Mouse (Mus musculus) macrophage (primary cell): ENCODE results near the gene Gckr. TPM values are rescaled to one million over a fixed set of nuclear protein-coding genes. Genes with fewer than 3 reads are reported as not detected.
"Not testable (repeated sequence)": the region's sequence is repeated elsewhere in the genome, so short reads cannot be mapped to it uniquely, and the experiment has no call there.

ENCODE experiments used
- H3K27ac ChIP-seq: fragments of 350-480 bp; formaldehyde crosslinking; 2 replicates; pipeline ENCODE4 v1.9.0; 2021
- H3K36me3 ChIP-seq: fragments of 350-480 bp; formaldehyde crosslinking; 2 replicates; pipeline ENCODE4 v1.9.0; 2021; ENCODE audit errors: inconsistent target
- H3K4me3 ChIP-seq: fragments of 350-480 bp; formaldehyde crosslinking; 2 replicates; pipeline ENCODE4 v1.9.0; 2021; ENCODE audit errors: inconsistent target
- H3K79me2 ChIP-seq: fragments of 350-480 bp; formaldehyde crosslinking; 2 replicates; pipeline ENCODE4 v1.9.0; 2021; ENCODE audit errors: inconsistent target
- WGBS: methylation state at CpG from one replicate; pipeline ENCODE4 v1.1.7; 2026; ENCODE audit warnings: inconsistent platforms; ENCODE audit not compliant: missing documents; 5-methylcytosine and 5-hydroxymethylcytosine counted together
- polyA plus RNA-seq: library from polyadenylated mRNA; stranded (reverse); fragments of 250-400 nt; gene quantifications from 3 replicates; pipeline ENCODE4 v1.2.4, GENCODE M21; 2018; ENCODE audit warnings: inconsistent platforms

Gckr gene
- polyA plus RNA-seq, 1 experiment from 2014 or later: not detected

GRCm38 (mm10) chr5:31324085-31324484, 26.8 kb downstream of the Gckr start:
- Histone ChIP-seq H3K4me3 (no peak overlapping the region), H3K36me3 (no peaks in the 10 kb centered on the region), H3K27ac (no peak overlapping the region), H3K79me2 (no peaks in the 10 kb centered on the region)
- 66% methylated on average over 3 of the region's 3 CpGs for WGBS

- no peaks in the 10 kb centered on the region for H3K36me3 ChIP-seq
- 22% methylated on average over 5 of the region's 5 CpGs for WGBS
Measured at GRCm38 (mm10) chr5:31326850-31327249, 29.6 kb downstream of the Gckr start.

GRCm38 (mm10) chr5:31328255-31328654, 31.0 kb downstream of the Gckr start:
- H3K4me3 ChIP-seq: no peak overlapping the region
- 37% methylated on average over 7 of the region's 7 CpGs for WGBS
- H3K36me3 ChIP-seq: no peaks in the 10 kb centered on the region
- H3K27ac ChIP-seq: no peak overlapping the region
- H3K79me2 ChIP-seq: no peaks in the 10 kb centered on the region

More at GRCm38 (mm10) chr5:31326850-31327249, 29.6 kb downstream of the Gckr start:
- Histone ChIP-seq H3K27ac (no peak overlapping the region), H3K79me2 (no peaks in the 10 kb centered on the region), H3K4me3 (no peak overlapping the region)

GRCm38 (mm10) chr5:31357586-31357985, 60.3 kb downstream of the Gckr start:
- H3K36me3 ChIP-seq, H3K79me2 ChIP-seq, H3K4me3 ChIP-seq, H3K27ac ChIP-seq: not testable (repeated sequence)
- WGBS: 83% methylated on average over 16 of the region's 16 CpGs

GRCm38 (mm10) chr5:31360955-31361354, 63.7 kb downstream of the Gckr start:
- no peaks in the 10 kb centered on the region for H3K36me3 ChIP-seq
- WGBS: 92% methylated on average over 6 of the region's 6 CpGs
- no peak overlapping the region for H3K27ac ChIP-seq
- H3K4me3 ChIP-seq: no peak overlapping the region
- H3K79me2 ChIP-seq: no peaks in the 10 kb centered on the region

Other genes starting within 250 kb of the Gckr start
- 73.4 to 150 TPM (median 103 TPM) in 3 replicates for gene Atraid, start 249.1 kb upstream of the Gckr start, polyA plus RNA-seq
- gene Slc5a6, start 248.5 kb upstream of the Gckr start, polyA plus RNA-seq: 3.3 to 6.2 TPM (median 5.1 TPM) in 3 replicates
- gene Cad, start 242.7 kb upstream of the Gckr start, polyA plus RNA-seq: 5.8 to 16.7 TPM (median 7.3 TPM) in 3 replicates
- gene Dnajc5g, start 191.2 kb upstream of the Gckr start, polyA plus RNA-seq: not detected in 3 replicates
- gene Slc30a3, start 189.2 kb upstream of the Gckr start, polyA plus RNA-seq: not detected in 3 replicates
- not detected in 3 replicates for gene Trim54, start 180.7 kb upstream of the Gckr start, polyA plus RNA-seq
- not detected in 3 replicates for gene Ucn, start 158.6 kb upstream of the Gckr start, polyA plus RNA-seq
- 35.2 to 59.9 TPM (median 52.3 TPM) in 3 replicates for gene Mpv17, start 143.2 kb upstream of the Gckr start, polyA plus RNA-seq
- gene Gm29609, start 117.5 kb upstream of the Gckr start, polyA plus RNA-seq: 0.42 to 0.53 TPM in 2 of 3 replicates, not detected in the other
- gene Gtf3c2, start 117.3 kb upstream of the Gckr start, polyA plus RNA-seq: 25.3 to 29.9 TPM (median 29.5 TPM) in 3 replicates
- 30.9 to 73.2 TPM (median 66.8 TPM) in 3 replicates for gene Snx17, start 104.2 kb upstream of the Gckr start, polyA plus RNA-seq
- gene Eif2b4, start 104.0 kb upstream of the Gckr start, polyA plus RNA-seq: 15.7 to 26.2 TPM (median 16.2 TPM) in 3 replicates
- gene Zfp513, start 95.1 kb upstream of the Gckr start, polyA plus RNA-seq: 20.3 to 33.4 TPM (median 25.0 TPM) in 3 replicates
- gene Ppm1g, start 76.8 kb upstream of the Gckr start, polyA plus RNA-seq: 49.8 to 88.3 TPM (median 76.6 TPM) in 3 replicates
- 68.4 to 96.8 TPM (median 84.5 TPM) in 3 replicates for gene Nrbp1, start 56.6 kb upstream of the Gckr start, polyA plus RNA-seq
- gene Gm9970, start 56.2 kb upstream of the Gckr start, polyA plus RNA-seq: not detected in 3 replicates
- gene Krtcap3, start 45.8 kb upstream of the Gckr start, polyA plus RNA-seq: 0.37 to 2.5 TPM (median 0.63 TPM) in 3 replicates
- 11.8 to 19.6 TPM (median 13.6 TPM) in 3 replicates for gene Ift172, start 6.3 kb upstream of the Gckr start, polyA plus RNA-seq
- gene Fndc4, start 1.4 kb upstream of the Gckr start, polyA plus RNA-seq: not detected in 3 replicates
- gene Zfp512, start 155.0 kb downstream of the Gckr start, polyA plus RNA-seq: 13.3 to 17.3 TPM (median 14.0 TPM) in 3 replicates
- not detected in 3 replicates for gene 4930548H24Rik, start 188.3 kb downstream of the Gckr start, polyA plus RNA-seq
- 8.6 to 19.3 TPM (median 17.5 TPM) in 3 replicates for gene Gpn1, start 197.3 kb downstream of the Gckr start, polyA plus RNA-seq
- gene Slc4a1ap, start 229.6 kb downstream of the Gckr start, polyA plus RNA-seq: 23.0 to 36.2 TPM (median 27.3 TPM) in 3 replicates
- 11.8 to 14.0 TPM (median 13.9 TPM) in 3 replicates for gene Supt7l, start 230.4 kb downstream of the Gckr start, polyA plus RNA-seq